Mouse (Mus musculus) liver, embryonic 12.5 days (tissue): Measurements from ENCODE around the gene Psap. TPM values are rescaled to one million over a fixed set of nuclear protein-coding genes. Genes with fewer than 3 reads are reported as not detected.
"Not testable (repeated sequence)": the region's sequence is repeated elsewhere in the genome, so short reads cannot be mapped to it uniquely, and the experiment has no call there.

Experiments used
- ATAC-seq: fragments of 200-750 bp; cut with Nextera tagmentation; 2 replicates; pipeline ENCODE4 v1.8.0; 2017; ENCODE audit warnings: moderate number of reproducible peaks, mild to moderate bottlenecking, moderate library complexity
- H3K27ac ChIP-seq: fragments of 300-500 bp; sonication (generic); 2 replicates; pipeline ENCODE4 v1.5.1; 2016; ENCODE audit warnings: mild to moderate bottlenecking
- H3K27me3 ChIP-seq: fragments of 300-500 bp; sonication (generic); replicated peaks from 2 replicates; pipeline ENCODE4 v1.6.1; 2016; ENCODE audit warnings: mild to moderate bottlenecking, moderate library complexity
- H3K36me3 ChIP-seq: fragments of 300-500 bp; sonication (generic); 2 replicates; pipeline ENCODE4 v1.6.1; 2016; ENCODE audit warnings: mild to moderate bottlenecking, moderate library complexity
- H3K4me1 ChIP-seq: fragments of 300-500 bp; sonication (generic); 2 replicates; pipeline ENCODE4 v1.6.1; 2016
- H3K4me2 ChIP-seq: fragments of 300-500 bp; sonication (generic); 2 replicates; pipeline ENCODE4 v1.6.1; 2016; ENCODE audit warnings: mild to moderate bottlenecking, moderate library complexity
- H3K4me3 ChIP-seq: fragments of 300-500 bp; sonication (generic); 2 replicates; pipeline ENCODE4 v1.5.1; 2016; ENCODE audit warnings: mild to moderate bottlenecking, moderate library complexity
- H3K9ac ChIP-seq: fragments of 300-500 bp; sonication (generic); 2 replicates; pipeline ENCODE4 v1.6.1; 2016; ENCODE audit warnings: mild to moderate bottlenecking, moderate library complexity
- H3K9me3 ChIP-seq: fragments of 300-500 bp; sonication (generic); replicated peaks from 2 replicates; pipeline ENCODE4 v1.6.1; 2016; ENCODE audit warnings: mild to moderate bottlenecking, moderate library complexity
- WGBS: fragments of 180-500 bp; shearing (Covaris S2); methylation state at CpG from one replicate; pipeline ENCODE4 v1.1.7; 2016; ENCODE audit not compliant: insufficient replicate concordance; 5-methylcytosine and 5-hydroxymethylcytosine counted together
- polyA plus RNA-seq: library from polyadenylated mRNA; unstranded; fragments of >200 nt; fragmentation: Nextera tagmentation; extraction: Ambion mirVana; gene quantifications from 2 replicates; pipeline ENCODE4 v1.2.1, GENCODE M21; 2016

The Psap gene
- polyA plus RNA-seq, 1 experiment from 2014 or later, result 42.9 TPM

DNA sequence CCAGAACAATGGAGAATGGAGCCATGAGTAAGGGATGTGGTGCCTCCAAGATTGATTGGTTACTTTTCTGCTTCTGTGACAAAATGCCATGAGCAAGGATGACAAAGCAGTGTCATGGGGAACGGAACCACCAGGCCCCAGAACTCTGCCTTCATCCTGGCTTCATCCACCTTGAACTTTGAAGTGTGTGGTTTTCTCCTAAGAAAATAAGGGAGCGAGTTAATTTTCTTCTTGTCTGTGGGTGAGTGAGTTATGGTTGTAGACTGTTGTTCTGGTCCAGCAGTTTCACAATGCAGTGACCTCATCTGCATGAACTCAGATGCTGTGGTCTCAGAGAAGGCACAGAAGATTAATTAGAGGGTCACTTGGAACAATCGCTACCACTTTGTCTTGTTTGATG, 29.1 kb upstream of the Psap start:
- not testable (repeated sequence) for ATAC-seq, H3K4me3 ChIP-seq
- 74% methylated on average over 3 of the region's 3 CpGs for WGBS

DNA sequence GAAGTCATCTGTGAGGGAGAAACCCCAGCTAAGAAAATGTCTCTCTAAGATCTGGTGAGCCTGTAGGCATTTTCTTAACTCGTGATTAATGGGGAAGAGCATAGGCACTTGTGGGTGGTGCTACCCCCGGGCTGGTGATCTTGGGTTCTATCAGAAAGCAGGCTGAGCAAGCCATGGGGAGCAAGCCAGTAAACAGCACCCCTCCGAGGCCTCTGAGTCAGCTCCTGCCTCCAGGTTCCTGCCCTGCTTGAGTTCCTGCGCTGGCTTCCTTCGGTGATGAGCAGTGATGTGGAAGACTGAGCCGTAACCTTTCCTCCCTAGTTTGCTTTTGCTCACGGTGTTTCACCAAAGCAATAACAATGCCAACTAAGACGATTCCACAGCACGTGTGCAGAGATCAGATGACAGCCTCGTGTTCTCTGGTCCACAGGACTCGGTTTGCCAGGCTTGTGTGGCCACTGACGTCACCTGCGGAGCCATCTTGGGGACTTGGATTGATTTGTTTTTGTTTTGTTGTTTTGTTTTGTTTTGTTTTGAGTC, 26.9 kb upstream of the Psap start:
- H3K4me3 ChIP-seq, result no peak overlapping the region
- 72% methylated on average over 13 of the region's 13 CpGs for WGBS
- no peak for ATAC-seq
- no peak overlapping the region for H3K27ac ChIP-seq
- H3K36me3 ChIP-seq, result no peaks in the 10 kb centered on the region
- no peaks in the 10 kb centered on the region; the same call in 1 of the 2 replicates for H3K27me3 ChIP-seq
- H3K4me2 ChIP-seq, result no peak overlapping the region
- peaks cover 3% of the 10 kb centered on the region for H3K4me1 ChIP-seq
- no peaks in the 10 kb centered on the region for H3K9me3 ChIP-seq
- no peak overlapping the region for H3K9ac ChIP-seq

More for the DNA sequence above, 29.1 kb upstream of the Psap start:
- not testable (repeated sequence) for H3K4me1 ChIP-seq, H3K4me2 ChIP-seq, H3K9me3 ChIP-seq, H3K27me3 ChIP-seq, H3K36me3 ChIP-seq, H3K27ac ChIP-seq, H3K9ac ChIP-seq

DNA sequence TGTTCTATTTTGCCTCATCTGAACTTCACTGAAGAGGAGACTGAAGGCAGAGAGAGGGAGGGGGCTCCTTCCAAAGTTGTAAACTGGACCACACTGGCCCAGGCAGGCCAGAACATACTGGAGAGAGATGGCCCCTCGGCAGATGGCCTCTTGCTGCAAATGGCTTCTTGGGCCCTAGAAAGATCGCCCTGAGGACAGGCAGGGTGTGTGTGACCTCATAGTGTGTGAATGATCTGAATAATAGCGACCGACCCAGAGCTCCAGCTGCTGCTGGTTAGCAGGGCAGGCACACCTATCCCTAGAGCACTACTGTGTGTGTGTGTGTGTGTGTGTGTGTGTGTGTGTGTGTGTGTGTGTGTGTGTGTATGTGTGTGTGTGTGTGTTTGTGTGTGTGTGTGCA, 25.2 kb upstream of the Psap start:
- no peak for ATAC-seq
- Histone ChIP-seq H3K9me3 (no peaks in the 10 kb centered on the region), H3K9ac (no peak overlapping the region), H3K4me3 (no peak overlapping the region), H3K4me2 (no peak overlapping the region), H3K36me3 (no peaks in the 10 kb centered on the region), H3K4me1 (peaks cover 20% of the 10 kb centered on the region), H3K27ac (no peak overlapping the region), H3K27me3 (no peaks in the 10 kb centered on the region; the same call in 1 of the 2 replicates)
- WGBS, result 68% methylated on average over 4 of the region's 4 CpGs

DNA sequence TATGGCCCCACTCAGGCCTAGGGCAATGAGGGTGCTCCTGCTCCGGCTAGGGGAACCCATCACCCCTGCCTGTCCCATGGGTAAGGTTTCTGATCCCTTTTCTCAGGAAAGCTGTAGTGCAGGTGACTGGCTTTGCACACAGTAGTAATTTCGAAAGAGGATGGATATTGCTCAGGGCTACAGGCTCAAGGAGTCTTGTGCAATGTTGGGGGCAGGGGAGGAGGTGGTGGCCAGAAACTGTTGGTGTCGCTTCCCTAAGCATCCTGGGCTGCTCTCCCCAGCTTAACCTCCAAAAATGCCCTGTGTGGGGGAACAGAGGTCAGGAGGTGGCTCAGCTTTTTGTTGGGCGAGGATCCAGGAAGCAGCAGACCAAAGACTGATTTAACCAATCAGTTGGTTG, 24.8 kb upstream of the Psap start:
- 48% methylated on average over 4 of the region's 4 CpGs for WGBS
- no peaks in the 10 kb centered on the region for H3K9me3 ChIP-seq
- H3K4me3 ChIP-seq, result no peak overlapping the region
- H3K27me3 ChIP-seq, result no peaks in the 10 kb centered on the region; the same call in 1 of the 2 replicates
- H3K9ac ChIP-seq, result no peak overlapping the region
- no peak overlapping the region for H3K27ac ChIP-seq
- H3K4me1 ChIP-seq, result peaks cover 24% of the 10 kb centered on the region
- no peaks in the 10 kb centered on the region for H3K36me3 ChIP-seq
- no peak for ATAC-seq
- H3K4me2 ChIP-seq, result no peak overlapping the region

DNA sequence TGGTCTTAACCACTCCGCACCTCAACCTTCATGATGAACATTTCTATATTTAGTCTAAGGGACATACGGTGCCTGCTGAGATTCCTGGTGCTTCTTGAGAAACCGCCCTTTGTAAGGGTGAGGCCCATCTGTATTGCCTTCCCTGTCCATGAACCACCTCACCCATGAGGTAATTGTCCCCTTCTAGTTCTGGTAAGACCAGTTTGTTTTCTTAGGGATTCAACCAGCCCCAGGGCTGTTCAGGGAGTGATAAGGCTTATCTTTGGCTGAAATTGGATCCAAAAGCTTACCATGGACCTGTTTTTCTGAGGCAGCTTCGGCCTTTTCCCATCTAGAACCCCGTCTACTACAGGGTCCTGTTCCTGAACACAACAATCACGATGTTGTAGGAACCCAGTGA, 21.3 kb upstream of the Psap start:
- peaks cover 25% of the 10 kb centered on the region for H3K4me1 ChIP-seq
- peak; percentile 57 for ATAC-seq
- no peak overlapping the region for H3K27ac ChIP-seq
- H3K36me3 ChIP-seq, result no peaks in the 10 kb centered on the region
- H3K4me2 ChIP-seq, result peak overlapping the region; percentile 6; the same call in 1 of the 2 replicates
- H3K9me3 ChIP-seq, result no peaks in the 10 kb centered on the region
- H3K4me3 ChIP-seq, result no peak overlapping the region
- 43% methylated on average over 6 of the region's 6 CpGs for WGBS
- H3K27me3 ChIP-seq, result peaks cover 5% of the 10 kb centered on the region; the same call in 1 of the 2 replicates
- H3K9ac ChIP-seq, result no peak overlapping the region

DNA sequence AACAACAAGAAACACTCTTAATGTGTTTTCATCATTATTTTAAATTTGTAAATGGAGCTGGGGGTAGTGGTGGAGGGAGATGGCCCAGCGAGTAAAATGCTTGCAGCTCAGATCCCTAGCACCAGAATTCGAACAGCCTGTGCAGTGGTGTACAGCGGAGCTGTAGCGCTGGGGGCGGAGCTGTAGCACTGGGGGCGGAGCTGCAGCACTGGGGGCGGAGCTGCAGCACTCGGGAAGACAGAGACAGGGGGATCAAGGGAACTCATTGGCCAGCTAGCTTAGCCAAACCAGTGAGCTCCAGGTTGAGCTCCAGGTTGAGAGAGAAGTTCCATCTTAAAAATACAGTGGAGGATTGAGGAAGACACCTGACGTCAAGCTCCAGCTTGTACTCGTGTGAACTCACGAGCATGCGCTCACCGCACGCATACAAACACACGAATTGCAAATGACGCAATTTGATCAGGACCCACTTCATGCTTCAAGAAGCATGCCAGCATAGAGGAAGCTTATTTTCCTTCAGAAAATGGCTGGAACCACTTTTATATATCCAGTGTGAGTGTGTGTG, 20.1 kb upstream of the Psap start:
- WGBS, result 51% methylated on average over 16 of the region's 16 CpGs
- H3K9me3 ChIP-seq, result no peaks in the 10 kb centered on the region

DNA sequence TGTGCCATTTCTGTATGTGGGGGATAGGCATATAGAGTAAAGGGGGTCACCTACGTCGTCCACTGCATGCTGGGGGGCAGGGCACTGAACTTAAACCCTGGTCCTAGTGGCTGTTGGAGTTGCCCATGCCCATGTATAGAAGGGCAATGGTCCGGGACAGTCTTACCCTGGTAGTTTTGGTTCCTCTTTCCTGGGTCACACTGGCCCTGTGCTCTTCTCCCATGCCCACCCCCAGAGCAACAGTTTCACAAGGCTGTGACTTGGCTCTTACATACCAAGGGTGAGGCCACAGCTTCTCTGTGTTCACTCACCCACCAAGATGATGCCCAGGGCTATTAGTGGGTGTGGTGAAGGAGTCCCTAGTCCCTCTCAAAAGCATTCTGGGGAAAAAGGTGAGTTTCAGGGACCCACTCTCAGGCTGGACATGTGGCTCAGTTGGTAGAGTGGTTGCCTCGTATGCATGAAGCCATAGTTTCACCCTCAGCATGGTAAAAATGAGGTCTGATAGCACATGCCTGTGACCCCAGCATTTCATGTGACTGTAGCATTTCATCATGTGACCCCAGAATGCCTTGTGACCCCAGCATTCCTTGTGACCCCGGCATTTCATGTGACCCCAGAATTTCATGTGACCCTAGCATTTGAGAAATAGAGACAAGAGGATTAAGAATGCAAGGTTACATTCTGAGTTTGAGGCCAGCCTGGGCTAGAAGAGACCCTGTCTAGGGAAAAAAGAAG, 16.7 kb upstream of the Psap start:
- ATAC-seq, result no peak
- Histone ChIP-seq H3K36me3 (no peaks in the 10 kb centered on the region), H3K4me2 (no peak overlapping the region), H3K27me3 (peaks cover 18% of the 10 kb centered on the region), H3K9ac (no peak overlapping the region), H3K4me1 (peaks cover 20% of the 10 kb centered on the region), H3K9me3 (no peaks in the 10 kb centered on the region), H3K27ac (no peak overlapping the region), H3K4me3 (no peak overlapping the region)
- WGBS, result 62% methylated on average over 5 of the region's 5 CpGs

More for the DNA sequence above, 20.1 kb upstream of the Psap start:
- H3K4me2 ChIP-seq, result peak overlapping the region; percentile 12; the same call in 1 of the 2 replicates
- H3K27ac ChIP-seq, result no peak overlapping the region
- H3K4me1 ChIP-seq, result peaks cover 25% of the 10 kb centered on the region
- peak; percentile 65; the same call in 1 of the 2 replicates for ATAC-seq
- peaks cover 6% of the 10 kb centered on the region; the same call in 1 of the 2 replicates for H3K27me3 ChIP-seq
- peak overlapping the region; percentile 3; the same call in 1 of the 2 replicates for H3K4me3 ChIP-seq
- no peak overlapping the region for H3K9ac ChIP-seq
- H3K36me3 ChIP-seq, result no peaks in the 10 kb centered on the region

DNA sequence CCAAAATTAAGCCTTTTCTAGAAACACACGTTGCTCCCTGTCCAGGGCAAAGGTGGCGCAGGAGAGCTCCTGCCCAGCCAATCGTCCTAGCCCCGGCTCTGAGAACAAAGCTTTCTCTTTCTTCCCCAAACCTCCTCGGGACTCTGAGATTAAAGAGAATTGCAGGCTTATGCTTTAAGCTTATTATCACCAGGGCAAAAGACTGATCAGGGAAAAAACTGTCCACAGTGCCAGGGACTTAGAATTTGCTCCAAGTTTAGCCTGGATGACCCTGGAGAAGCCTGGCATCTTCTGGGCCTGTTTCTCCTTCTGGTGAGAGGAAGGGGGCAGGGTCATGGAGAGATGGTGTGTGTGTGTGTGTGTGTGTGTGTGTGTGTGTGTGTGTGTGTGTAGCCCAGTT, 15.9 kb upstream of the Psap start:
- 36% methylated on average over 5 of the region's 5 CpGs for WGBS
- Histone ChIP-seq H3K27ac (no peak overlapping the region), H3K27me3 (peaks cover 18% of the 10 kb centered on the region), H3K4me3 (no peak overlapping the region), H3K36me3 (no peaks in the 10 kb centered on the region), H3K9ac (no peak overlapping the region), H3K9me3 (no peaks in the 10 kb centered on the region), H3K4me2 (no peak overlapping the region), H3K4me1 (peaks cover 12% of the 10 kb centered on the region)
- no peak for ATAC-seq

DNA sequence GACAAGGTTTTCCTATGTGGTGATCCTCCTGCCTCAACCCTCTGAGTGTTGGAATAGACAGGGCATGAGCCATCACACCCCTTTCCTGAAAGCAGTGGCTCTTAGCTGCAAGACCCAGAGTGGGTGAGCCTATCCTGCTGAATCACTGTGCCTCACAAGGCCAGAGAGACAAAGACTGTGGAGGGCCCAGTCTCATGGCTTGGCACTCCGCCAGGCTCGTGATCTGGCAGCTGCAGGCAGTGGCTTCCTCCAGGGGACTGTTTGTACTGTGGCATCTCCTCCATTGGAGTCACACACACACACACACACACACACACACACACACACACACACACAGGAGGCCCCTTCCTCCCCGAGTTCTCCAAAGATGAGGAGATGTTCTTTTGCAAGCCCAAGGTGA, 15.0 kb upstream of the Psap start:
- no peaks in the 10 kb centered on the region for H3K36me3 ChIP-seq
- peaks cover 18% of the 10 kb centered on the region for H3K27me3 ChIP-seq
- H3K9ac ChIP-seq, result no peak overlapping the region
- no peak for ATAC-seq
- H3K27ac ChIP-seq, result no peak overlapping the region
- peaks cover 3% of the 10 kb centered on the region for H3K4me1 ChIP-seq
- 43% methylated on average over 3 of the region's 3 CpGs for WGBS
- no peak overlapping the region for H3K4me3 ChIP-seq
- no peaks in the 10 kb centered on the region for H3K9me3 ChIP-seq
- no peak overlapping the region for H3K4me2 ChIP-seq

DNA sequence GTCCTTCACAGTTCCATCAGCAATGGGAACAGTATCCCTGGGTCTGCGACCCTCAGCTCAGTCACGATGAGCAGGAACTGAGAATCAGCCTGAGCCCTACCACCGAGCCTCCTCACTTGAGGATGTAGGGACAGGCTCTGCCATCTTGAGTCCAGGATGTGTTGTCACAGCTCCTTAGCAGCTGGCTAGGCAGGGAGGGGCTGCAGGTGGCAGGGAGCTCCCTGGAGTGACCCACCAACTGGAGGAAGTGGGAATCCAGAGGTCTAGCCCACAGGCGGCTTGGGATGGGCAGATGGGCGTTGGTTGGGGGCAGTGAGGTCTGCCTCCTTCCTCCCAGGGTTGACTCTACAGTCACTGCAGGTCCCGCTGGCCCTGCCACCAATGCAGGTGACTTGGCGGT, 14.1 kb upstream of the Psap start:
- ATAC-seq, result no peak

DNA sequence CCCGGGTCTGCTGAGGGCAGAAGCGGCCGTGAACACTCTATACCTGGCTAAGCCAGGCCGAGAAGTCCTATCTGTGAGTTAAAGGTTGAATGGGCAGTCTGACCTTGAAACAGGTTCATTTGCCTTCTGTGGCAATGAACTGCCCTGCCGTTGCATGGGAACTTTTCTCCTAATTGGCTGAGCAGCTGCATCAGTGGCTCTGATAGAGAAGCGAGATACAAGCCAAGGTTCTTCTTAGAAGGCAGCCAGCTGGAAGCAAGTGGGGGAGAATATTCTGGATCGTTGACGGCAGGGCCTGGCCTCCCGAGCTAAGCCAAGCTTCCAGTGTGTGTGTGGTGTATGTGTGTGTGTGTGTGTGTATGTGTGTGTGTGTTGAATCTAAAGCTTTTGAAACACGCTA, 12.2 kb upstream of the Psap start:
- H3K4me3 ChIP-seq, result no peak overlapping the region
- no peaks in the 10 kb centered on the region for H3K9me3 ChIP-seq
- no peak overlapping the region for H3K27ac ChIP-seq
- ATAC-seq, result no peak
- no peak overlapping the region for H3K9ac ChIP-seq
- H3K4me1 ChIP-seq, result no peaks in the 10 kb centered on the region; the same call in 1 of the 2 replicates
- no peak overlapping the region for H3K4me2 ChIP-seq
- no peaks in the 10 kb centered on the region for H3K36me3 ChIP-seq
- H3K27me3 ChIP-seq, result peaks cover 13% of the 10 kb centered on the region
- WGBS, result 67% methylated on average over 10 of the region's 10 CpGs

More for the DNA sequence above, 14.1 kb upstream of the Psap start:
- no peaks in the 10 kb centered on the region; the same call in 1 of the 2 replicates for H3K4me1 ChIP-seq
- no peak overlapping the region for H3K27ac ChIP-seq
- H3K36me3 ChIP-seq, result no peaks in the 10 kb centered on the region
- H3K27me3 ChIP-seq, result peaks cover 18% of the 10 kb centered on the region
- H3K9me3 ChIP-seq, result no peaks in the 10 kb centered on the region
- H3K4me2 ChIP-seq, result no peak overlapping the region
- H3K9ac ChIP-seq, result no peak overlapping the region
- H3K4me3 ChIP-seq, result no peak overlapping the region
- WGBS, result 48% methylated on average over 7 of the region's 7 CpGs

DNA sequence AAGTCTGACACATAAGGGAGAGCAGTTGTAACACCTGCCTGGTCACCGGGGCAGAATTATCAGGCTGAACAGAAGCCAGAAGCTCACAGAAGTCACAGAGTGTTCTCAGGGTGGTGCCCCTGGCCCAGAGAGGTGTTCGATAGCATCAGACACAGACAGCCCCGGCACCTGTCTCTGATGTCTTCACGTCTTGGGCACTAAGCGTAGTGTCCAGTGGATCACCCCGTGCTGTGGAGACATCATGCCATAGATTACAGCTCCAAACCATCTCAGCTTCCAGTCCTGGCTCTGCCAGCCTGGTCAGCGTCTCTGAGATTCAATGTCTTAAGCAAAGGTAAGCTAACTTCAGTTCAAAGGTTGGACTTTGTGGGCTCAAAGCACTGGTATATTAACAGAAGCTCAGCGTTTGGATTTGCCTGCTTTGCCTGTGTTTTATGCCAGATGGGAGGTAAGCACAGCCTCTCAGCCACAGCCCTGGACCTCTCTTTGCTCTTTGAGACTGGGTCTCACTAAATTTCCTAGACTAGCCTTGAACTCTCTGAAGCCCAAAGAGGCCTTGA, 10.5 kb upstream of the Psap start:
- no peak for ATAC-seq
- Histone ChIP-seq H3K36me3 (no peaks in the 10 kb centered on the region), H3K4me2 (no peak overlapping the region), H3K27ac (no peak overlapping the region), H3K27me3 (peaks cover 13% of the 10 kb centered on the region), H3K4me1 (peaks cover 4% of the 10 kb centered on the region), H3K9ac (no peak overlapping the region), H3K4me3 (no peak overlapping the region), H3K9me3 (no peaks in the 10 kb centered on the region)
- 68% methylated on average over 8 of the region's 8 CpGs for WGBS
